Mouse (Mus musculus) liver, embryonic 13.5 days (tissue): ENCODE measurements around the gene Ttll3. TPM values are rescaled to one million over a fixed set of nuclear protein-coding genes. Genes with fewer than 3 reads are reported as not detected.

Experiments
- ATAC-seq: fragments of 200-750 bp; cut with Nextera tagmentation; 2 replicates; pipeline ENCODE4 v1.8.0; 2017; ENCODE audit warnings: low read depth, mild to moderate bottlenecking, moderate number of reproducible peaks, moderate library complexity
- DNase-seq: peaks from one replicate; pipeline ENCODE4 v3.0.0; 2022
- H3K27ac ChIP-seq: fragments of 300-500 bp; sonication (generic); 2 replicates; pipeline ENCODE4 v1.5.1; 2015; ENCODE audit warnings: moderate library complexity, mild to moderate bottlenecking, inconsistent platforms
- H3K27me3 ChIP-seq: fragments of 300-500 bp; sonication (generic); 2 replicates; pipeline ENCODE4 v1.6.1; 2015; ENCODE audit warnings: mild to moderate bottlenecking, inconsistent platforms
- H3K36me3 ChIP-seq: fragments of 300-500 bp; sonication (generic); 2 replicates; pipeline ENCODE4 v1.6.1; 2015; ENCODE audit warnings: mild to moderate bottlenecking, inconsistent platforms
- H3K4me1 ChIP-seq: fragments of 300-500 bp; sonication (generic); replicated peaks from 2 replicates; pipeline ENCODE4 v1.6.1; 2015; ENCODE audit warnings: inconsistent platforms
- H3K4me2 ChIP-seq: fragments of 300-500 bp; sonication (generic); 2 replicates; pipeline ENCODE4 v1.6.1; 2015; ENCODE audit warnings: inconsistent platforms, mild to moderate bottlenecking, moderate library complexity
- H3K4me3 ChIP-seq: fragments of 300-500 bp; sonication (generic); replicated peaks from 2 replicates; pipeline ENCODE4 v1.5.1; 2015; ENCODE audit warnings: mild to moderate bottlenecking, inconsistent platforms
- H3K9ac ChIP-seq: fragments of 300-500 bp; sonication (generic); 2 replicates; pipeline ENCODE4 v1.6.1; 2015; ENCODE audit warnings: mild to moderate bottlenecking, inconsistent platforms
- H3K9me3 ChIP-seq: fragments of 300-500 bp; sonication (generic); replicated peaks from 2 replicates; pipeline ENCODE4 v1.6.1; 2016; ENCODE audit warnings: inconsistent platforms
- WGBS: fragments of 180-500 bp; shearing (Covaris S2); methylation state at CpG from one replicate; pipeline ENCODE4 v1.1.7; 2015; ENCODE audit not compliant: insufficient replicate concordance; 5-methylcytosine and 5-hydroxymethylcytosine counted together
- polyA plus RNA-seq: library from polyadenylated mRNA; unstranded; fragments of >200 nt; fragmentation: Nextera tagmentation; extraction: Ambion mirVana; gene quantifications from 2 replicates; pipeline ENCODE4 v1.2.1, GENCODE M21; 2015

Ttll3 gene
- polyA plus RNA-seq: 0.62 and 0.85 TPM in 2 replicates

- Histone ChIP-seq H3K4me3 (no peak within 1 kb of the TSS), H3K4me2 (no peak within 1 kb of the TSS), H3K36me3 (peaks cover 72% of the 10 kb centered on the region), H3K27ac (no peak within 1 kb of the TSS), H3K4me1 (peaks cover 6% of the 10 kb centered on the region), H3K27me3 (peaks cover 21% of the 10 kb centered on the region), H3K9ac (no peak within 1 kb of the TSS), H3K9me3 (no peaks in the 10 kb centered on the region)
- 76% methylated on average over 8 of the region's 8 CpGs for WGBS
- DNase-seq: no peak
- ATAC-seq: no peak
These were observed at the start of gene Ttll3 for GRCm38 (mm10) chr6:113388960-113389359. Gene Ttll3, plus strand, starts transcription at chr6:113389260.

GRCm38 (mm10) chr6:113341574-113341973, 47.5 kb upstream of the Ttll3 start:
- Histone ChIP-seq H3K4me3 (no peak overlapping the region), H3K4me2 (no peak overlapping the region), H3K36me3 (peaks cover 3% of the 10 kb centered on the region; the same call in 1 of the 2 replicates), H3K27ac (no peak overlapping the region), H3K9ac (no peak overlapping the region), H3K4me1 (peaks cover 27% of the 10 kb centered on the region), H3K9me3 (no peaks in the 10 kb centered on the region), H3K27me3 (no peaks in the 10 kb centered on the region)
- no peak for ATAC-seq
- DNase-seq: no peak
- 50% methylated on average over 6 of the region's 6 CpGs for WGBS

DNA sequence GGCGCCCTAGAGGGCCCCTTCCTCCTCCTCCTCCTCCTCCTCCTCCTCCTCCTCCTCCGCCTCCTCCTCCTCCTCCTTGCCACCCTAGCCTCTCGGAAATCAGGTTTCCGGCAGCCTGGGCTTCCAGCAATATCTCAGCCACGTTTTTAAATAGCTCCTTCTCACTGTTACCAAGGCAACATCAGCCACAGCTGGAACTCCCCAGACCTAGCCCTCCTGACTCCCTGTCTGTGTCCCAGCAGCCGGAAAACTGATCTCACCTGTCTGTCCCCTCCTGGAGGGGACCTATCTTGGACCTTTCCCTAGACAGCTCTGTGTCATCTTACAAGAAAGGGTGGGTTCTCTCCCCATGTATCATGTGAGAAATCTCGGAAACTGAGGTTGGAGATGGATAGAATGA, 46.8 kb upstream of the Ttll3 start:
- no peak overlapping the region for H3K27ac ChIP-seq
- H3K4me2 ChIP-seq: peak overlapping the region; percentile 71; the same call in 1 of the 2 replicates
- no peak for ATAC-seq
- H3K9me3 ChIP-seq: no peaks in the 10 kb centered on the region
- H3K4me3 ChIP-seq: no peak overlapping the region; the same call in 1 of the 2 replicates
- peaks cover 22% of the 10 kb centered on the region for H3K4me1 ChIP-seq
- H3K36me3 ChIP-seq: peaks cover 3% of the 10 kb centered on the region; the same call in 1 of the 2 replicates
- DNase-seq: no peak
- H3K27me3 ChIP-seq: no peaks in the 10 kb centered on the region
- no peak overlapping the region for H3K9ac ChIP-seq
- WGBS: 38% methylated on average over 4 of the region's 7 CpGs

- DNase-seq: peak; percentile 53
- 16% methylated on average over 32 of the region's 32 CpGs for WGBS
These were observed 45.6 kb upstream of the Ttll3 start, which contains the start of gene Camk1 for GRCm38 (mm10) chr6:113343177-113344092. Gene Camk1, minus strand, starts transcription at chr6:113343984.

GRCm38 (mm10) chr6:113344321-113344720, 44.7 kb upstream of the Ttll3 start:
- H3K9ac ChIP-seq: peak overlapping the region; percentile 79; the same call in 1 of the 2 replicates
- DNase-seq (no peak), ATAC-seq (no peak)
- no peaks in the 10 kb centered on the region for H3K9me3 ChIP-seq
- no peak overlapping the region for H3K27ac ChIP-seq
- no peaks in the 10 kb centered on the region for H3K27me3 ChIP-seq
- 0 out of 2 replicates have a peak, but pooled peaks cover 2% of the 10 kb centered on the region for H3K36me3 ChIP-seq
- H3K4me2 ChIP-seq: peak overlapping the region; percentile 71
- peak overlapping the region; percentile 60; the same call in 1 of the 2 replicates for H3K4me3 ChIP-seq
- H3K4me1 ChIP-seq: peaks cover 19% of the 10 kb centered on the region
- 43% methylated on average over 2 of the region's 2 CpGs for WGBS

More at GRCm38 (mm10) chr6:113343177-113344092, 45.6 kb upstream of the Ttll3 start, which contains the start of gene Camk1:
- peaks cover 19% of the 10 kb centered on the region for H3K4me1 ChIP-seq
- H3K36me3 ChIP-seq: 0 out of 2 replicates have a peak, but pooled peaks cover 3% of the 10 kb centered on the region
- H3K27me3 ChIP-seq: no peaks in the 10 kb centered on the region
- H3K9me3 ChIP-seq: no peaks in the 10 kb centered on the region
- H3K4me2 ChIP-seq: peak within 1 kb of the TSS; percentile 71
- peak within 1 kb of the TSS; percentile 79 for H3K9ac ChIP-seq
- ATAC-seq: peak; percentile 76
- H3K27ac ChIP-seq: 0 out of 2 replicates have a peak within 1 kb of the TSS, but pooled peaks have one; percentile 15
- H3K4me3 ChIP-seq: peak within 1 kb of the TSS; percentile 60

GRCm38 (mm10) chr6:113346897-113347296, 42.2 kb upstream of the Ttll3 start:
- no peaks in the 10 kb centered on the region for H3K9me3 ChIP-seq
- no peak for ATAC-seq
- no peak overlapping the region for H3K4me2 ChIP-seq
- H3K4me3 ChIP-seq: no peak overlapping the region
- no peaks in the 10 kb centered on the region for H3K27me3 ChIP-seq
- H3K9ac ChIP-seq: no peak overlapping the region
- no peaks in the 10 kb centered on the region for H3K36me3 ChIP-seq
- WGBS: 57% methylated on average over 4 of the region's 4 CpGs
- no peak overlapping the region for H3K27ac ChIP-seq
- H3K4me1 ChIP-seq: peaks cover 15% of the 10 kb centered on the region
- no peak for DNase-seq

GRCm38 (mm10) chr6:113350538-113350937, 38.5 kb upstream of the Ttll3 start:
- Histone ChIP-seq H3K9ac (no peak overlapping the region), H3K4me1 (no peaks in the 10 kb centered on the region), H3K9me3 (no peaks in the 10 kb centered on the region), H3K36me3 (no peaks in the 10 kb centered on the region), H3K4me2 (no peak overlapping the region), H3K4me3 (no peak overlapping the region), H3K27me3 (no peaks in the 10 kb centered on the region), H3K27ac (no peak overlapping the region)
- no peak for ATAC-seq
- no peak for DNase-seq

GRCm38 (mm10) chr6:113351161-113351560, 37.9 kb upstream of the Ttll3 start:
- Histone ChIP-seq H3K4me2 (no peak overlapping the region), H3K27me3 (no peaks in the 10 kb centered on the region), H3K9me3 (no peaks in the 10 kb centered on the region), H3K4me1 (no peaks in the 10 kb centered on the region), H3K36me3 (no peaks in the 10 kb centered on the region), H3K9ac (no peak overlapping the region), H3K27ac (no peak overlapping the region), H3K4me3 (no peak overlapping the region)
- ATAC-seq: no peak
- WGBS: 88% methylated on average over 1 of the region's 1 CpGs
- DNase-seq: no peak

GRCm38 (mm10) chr6:113351653-113352052, 37.4 kb upstream of the Ttll3 start:
- H3K27me3 ChIP-seq: no peaks in the 10 kb centered on the region
- ATAC-seq (no peak), DNase-seq (no peak)
- H3K27ac ChIP-seq: no peak overlapping the region
- no peaks in the 10 kb centered on the region for H3K36me3 ChIP-seq
- WGBS: 23% methylated on average over 10 of the region's 10 CpGs
- no peak overlapping the region for H3K9ac ChIP-seq
- H3K4me3 ChIP-seq: no peak overlapping the region
- H3K9me3 ChIP-seq: no peaks in the 10 kb centered on the region
- H3K4me1 ChIP-seq: no peaks in the 10 kb centered on the region
- H3K4me2 ChIP-seq: no peak overlapping the region

DNA sequence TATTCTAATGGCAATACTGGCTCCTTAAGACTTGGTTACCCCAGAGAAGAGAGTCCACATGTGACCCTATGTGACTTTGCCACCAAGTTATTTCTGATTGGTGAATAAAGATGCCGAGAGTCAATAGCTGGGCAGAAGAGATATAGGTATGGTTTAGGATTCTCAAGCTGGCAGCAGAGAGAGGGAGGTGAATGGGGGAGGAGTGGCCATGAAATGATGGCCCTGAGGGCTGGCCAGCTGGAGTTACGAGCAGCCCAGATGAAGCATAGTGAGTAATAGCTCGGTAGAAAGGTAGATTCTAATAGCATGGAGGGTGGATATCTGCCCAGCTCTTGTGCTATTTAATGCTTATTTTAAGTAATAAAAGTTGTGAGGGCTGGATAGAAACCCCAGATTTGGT, 36.2 kb upstream of the Ttll3 start:
- H3K9ac ChIP-seq: no peak overlapping the region
- no peaks in the 10 kb centered on the region for H3K4me1 ChIP-seq
- no peaks in the 10 kb centered on the region for H3K36me3 ChIP-seq
- DNase-seq (no peak), ATAC-seq (no peak)
- WGBS: 53% methylated on average over 3 of the region's 3 CpGs
- H3K27me3 ChIP-seq: no peaks in the 10 kb centered on the region
- no peaks in the 10 kb centered on the region for H3K9me3 ChIP-seq
- H3K4me2 ChIP-seq: no peak overlapping the region
- no peak overlapping the region for H3K27ac ChIP-seq
- H3K4me3 ChIP-seq: no peak overlapping the region

GRCm38 (mm10) chr6:113353696-113354095, 35.4 kb upstream of the Ttll3 start:
- no peaks in the 10 kb centered on the region for H3K9me3 ChIP-seq
- no peak overlapping the region for H3K9ac ChIP-seq
- DNase-seq (no peak), ATAC-seq (no peak)
- no peak overlapping the region for H3K4me2 ChIP-seq
- H3K27me3 ChIP-seq: no peaks in the 10 kb centered on the region
- no peaks in the 10 kb centered on the region for H3K36me3 ChIP-seq
- 32% methylated on average over 3 of the region's 3 CpGs for WGBS
- H3K27ac ChIP-seq: no peak overlapping the region
- no peaks in the 10 kb centered on the region for H3K4me1 ChIP-seq
- no peak overlapping the region for H3K4me3 ChIP-seq
